13 mouse cellular contexts compared by ENCODE assay signal in the genomic region with DNA sequence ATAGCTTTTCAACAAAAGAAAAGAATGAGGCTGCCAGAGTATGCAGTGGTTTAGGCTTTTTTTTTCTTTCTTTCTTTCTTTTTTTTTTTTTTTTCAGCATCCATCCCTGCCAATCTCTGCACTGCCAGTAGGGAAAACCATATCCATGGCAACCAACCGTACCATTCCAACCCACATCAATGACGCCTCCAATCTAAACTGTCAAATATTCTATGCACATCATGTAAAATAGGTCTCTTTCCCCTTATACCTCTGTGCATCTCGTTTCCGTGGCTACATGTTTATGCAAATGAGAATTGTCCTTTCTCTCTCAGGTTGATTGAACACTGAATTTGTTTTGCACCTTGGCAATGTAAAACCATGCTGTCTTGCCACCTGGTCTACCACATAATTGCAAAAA.
DNase-seq lines count a peak whose midpoint lies in the region; ATAC-seq and TF ChIP-seq lines count a peak whose summit lies in the region.
"Had no signal": no experiment of that assay in that cellular context is flagged by ENCODE, and none has a peak within 500 bp of the region (broad histone marks: within the 10 kb centered on the region; RNA-seq: fewer than 3 reads in every experiment).

No protein-coding gene starts in this region.

- WGBS in forebrain, postnatal 0 days, result 10% methylated on average over 4 of the region's 4 CpGs

- no peaks in the 10 kb centered on the region for H3K27me3 ChIP-seq in forebrain, postnatal 0 days (ENCODE audit: insufficient read depth, low read length)

- no peaks in the 10 kb centered on the region for H3K36me3 ChIP-seq in forebrain, postnatal 0 days (ENCODE audit: insufficient read depth)

- TF ChIP-seq CTCF in forebrain, postnatal 0 days (IDR thresholded peaks at IDR 0.05; ENCODE audit: low read depth), result peak; percentile 44

- peak; percentile 97 for ATAC-seq in forebrain, postnatal 0 days
- ATAC-seq: lung, postnatal 0 days had no signal

- no peak overlapping the region for H3K4me3 ChIP-seq in forebrain, postnatal 0 days (ENCODE audit: low read depth, low read length)

- H3K4me2 ChIP-seq in forebrain, postnatal 0 days (ENCODE audit: low read depth), result 0 out of 2 replicates have a peak overlapping the region, but pooled peaks have one; percentile 14

- no peaks in the 10 kb centered on the region for H3K9me3 ChIP-seq in forebrain, postnatal 0 days (ENCODE audit: low read length)

- peak overlapping the region; percentile 81 for H3K27ac ChIP-seq in forebrain, postnatal 0 days (ENCODE audit: low read depth, low read length)

- H3K4me1 ChIP-seq in forebrain, postnatal 0 days (ENCODE audit: insufficient read depth), result peaks cover 13% of the 10 kb centered on the region; the same call in 1 of the 2 replicates

- H3K9ac ChIP-seq in forebrain, postnatal 0 days, result no peak overlapping the region

- intact Hi-C loops in left cerebral cortex, postnatal 25 days (cut with DNase I), result no loop called here
- intact Hi-C loops in heart, postnatal 25 days (cut with DNase I), result no loop called here

- DNase-seq in right cerebral cortex, adult 18-20 months, result peak; percentile 32
- DNase-seq in right cerebral cortex, postnatal 14 days, result no peak
- DNase-seq in forebrain, postnatal 0 days, result peak; percentile 81
- peak; percentile 34 to 70 for DNase-seq in left cerebral cortex, postnatal 25 days (ENCODE audit: low spot score in 2 of 2)
- DNase-seq in telencephalon, adult 2 months (ENCODE audit: low read depth, low spot score), result peak; percentile 62
- no peak for DNase-seq in urinary bladder, postnatal 36 days (ENCODE audit: low spot score in 2 of 2)
- DNase-seq in heart, postnatal 25 days (ENCODE audit: low spot score), result no peak
- DNase-seq: adrenal gland, adult 2 months; cerebellum, adult 9-10 months; heart, postnatal 4 days; kidney, postnatal 10 days; thymus, adult 2 months had no signal

Comparison
In these comparisons a context has a peak if more than half of its experiments do, and no peak if none do; other contexts are left out.
1. DNase-seq: peak in right cerebral cortex, adult 18-20 months (single experiment), forebrain, postnatal 0 days (single experiment), left cerebral cortex, postnatal 25 days (2 of 2) and telencephalon, adult 2 months (single experiment); none in right cerebral cortex, postnatal 14 days (single experiment), urinary bladder, postnatal 36 days (0 of 2) and heart, postnatal 25 days (single experiment).